Mouse (Mus musculus) midbrain, postnatal 0 days (tissue): ENCODE results near the gene Gpr4. TPM values are rescaled to one million over a fixed set of nuclear protein-coding genes. Genes with fewer than 3 reads are reported as not detected.

Source experiments
- ATAC-seq: fragments of 200-750 bp; cut with Nextera tagmentation; 2 replicates; pipeline ENCODE4 v1.8.0; 2017; ENCODE audit warnings: moderate number of reproducible peaks, mild to moderate bottlenecking, moderate TSS enrichment, moderate library complexity; ENCODE audit not compliant: low FRiP score
- DNase-seq: peaks from one replicate; pipeline ENCODE4 v3.0.0-alpha.2; 2015; ENCODE audit warnings: low spot score
- H3K27ac ChIP-seq: fragments of 300-500 bp; sonication (generic); 2 replicates; pipeline ENCODE4 v1.5.1; 2014; ENCODE audit warnings: low read depth, mild to moderate bottlenecking, low read length, mixed read lengths
- H3K27me3 ChIP-seq: fragments of 300-500 bp; sonication (generic); 2 replicates; pipeline ENCODE4 v1.6.1; 2014; ENCODE audit warnings: low read length, control low read depth, mixed read lengths; ENCODE audit not compliant: insufficient read depth
- H3K36me3 ChIP-seq: fragments of 300-500 bp; sonication (generic); 2 replicates; pipeline ENCODE4 v1.6.1; 2014; ENCODE audit warnings: low read length, control low read depth, mixed read lengths; ENCODE audit not compliant: insufficient read depth
- H3K4me1 ChIP-seq: fragments of 300-500 bp; sonication (generic); 2 replicates; pipeline ENCODE4 v1.6.1; 2014; ENCODE audit warnings: mild to moderate bottlenecking, control low read depth, antibody characterized with exemption, low read length, mixed read lengths; ENCODE audit not compliant: insufficient read depth
- H3K4me2 ChIP-seq: fragments of 300-500 bp; sonication (generic); 2 replicates; pipeline ENCODE4 v1.6.1; 2014; ENCODE audit warnings: low read depth, mild to moderate bottlenecking, low read length, mixed read lengths; ENCODE audit not compliant: poor library complexity, severe bottlenecking
- H3K4me3 ChIP-seq: fragments of 300-500 bp; sonication (generic); 2 replicates; pipeline ENCODE4 v1.5.1; 2014; ENCODE audit warnings: low read depth, mild to moderate bottlenecking, low read length, moderate library complexity
- H3K9ac ChIP-seq: fragments of 300-500 bp; sonication (generic); replicated peaks from 2 replicates; pipeline ENCODE4 v1.6.1; 2014; ENCODE audit warnings: mild to moderate bottlenecking, low read length, moderate library complexity, mixed read lengths; ENCODE audit not compliant: poor library complexity, severe bottlenecking
- H3K9me3 ChIP-seq: fragments of 300-500 bp; sonication (generic); 2 replicates; pipeline ENCODE4 v1.6.1; 2016; ENCODE audit warnings: low read length, control low read depth
- CTCF ChIP-seq: IDR thresholded peaks from 2 replicates; pipeline ENCODE4 v1.5.1; 2016; ENCODE audit warnings: antibody characterized with exemption, mild to moderate bottlenecking
- WGBS: fragments of 180-500 bp; shearing (Covaris S2); extraction: QIAGEN DNeasy Blood & Tissue Kit; methylation state at CpG from one replicate; pipeline ENCODE4 v1.1.7; 2014; 5-methylcytosine and 5-hydroxymethylcytosine counted together
- polyA plus RNA-seq: library from polyadenylated mRNA; unstranded; fragments of >200 nt; fragmentation: Nextera tagmentation; extraction: Ambion mirVana; gene quantifications from 2 replicates; pipeline ENCODE4 v1.2.1, GENCODE M21; 2015
- total RNA-seq: library from RNA; depleted of rRNA; stranded (reverse); fragments of >200 nt; gene quantifications from 2 replicates; pipeline ENCODE4 v1.2.3, GENCODE M21; 2014

Gpr4 gene
- total and polyA plus RNA-seq, 2 experiments from 2014 or later = 4.7 to 6.2 TPM

- ATAC-seq (no peak), DNase-seq (no peak)
- H3K27ac ChIP-seq = no peak overlapping the region
- H3K4me2 ChIP-seq = no peak overlapping the region
- H3K4me1 ChIP-seq = no peaks in the 10 kb centered on the region
- no peaks in the 10 kb centered on the region for H3K27me3 ChIP-seq
- no peak for TF ChIP-seq CTCF
- no peaks in the 10 kb centered on the region for H3K9me3 ChIP-seq
- peaks cover 12% of the 10 kb centered on the region for H3K36me3 ChIP-seq
- H3K9ac ChIP-seq = no peak overlapping the region
- H3K4me3 ChIP-seq = no peak overlapping the region
- WGBS = 96% methylated on average over 1 of the region's 1 CpGs
Observed at GRCm38 (mm10) chr7:19246855-19247254, 34.5 kb downstream of the Gpr4 start.

GRCm38 (mm10) chr7:19247511-19247910, 35.2 kb downstream of the Gpr4 start:
- peaks cover 12% of the 10 kb centered on the region for H3K36me3 ChIP-seq
- no peak overlapping the region for H3K4me3 ChIP-seq
- no peak for TF ChIP-seq CTCF
- no peaks in the 10 kb centered on the region for H3K27me3 ChIP-seq
- DNase-seq (no peak), ATAC-seq (no peak)
- WGBS = 82% methylated on average over 2 of the region's 2 CpGs
- no peak overlapping the region for H3K9ac ChIP-seq
- H3K4me1 ChIP-seq = no peaks in the 10 kb centered on the region
- no peak overlapping the region for H3K27ac ChIP-seq
- no peaks in the 10 kb centered on the region for H3K9me3 ChIP-seq
- no peak overlapping the region for H3K4me2 ChIP-seq

GRCm38 (mm10) chr7:19252078-19252477, 39.7 kb downstream of the Gpr4 start:
- no peak overlapping the region for H3K9ac ChIP-seq
- H3K4me3 ChIP-seq = no peak overlapping the region
- no peak overlapping the region for H3K4me2 ChIP-seq
- H3K27me3 ChIP-seq = no peaks in the 10 kb centered on the region
- H3K9me3 ChIP-seq = no peaks in the 10 kb centered on the region
- H3K27ac ChIP-seq = no peak overlapping the region
- H3K4me1 ChIP-seq = no peaks in the 10 kb centered on the region
- ATAC-seq (no peak), DNase-seq (no peak)
- peaks cover 8% of the 10 kb centered on the region; the same call in 1 of the 2 replicates for H3K36me3 ChIP-seq
- WGBS = 81% methylated on average over 4 of the region's 4 CpGs
- no peak for TF ChIP-seq CTCF

- Histone ChIP-seq H3K27ac (no peak overlapping the region), H3K4me1 (no peaks in the 10 kb centered on the region), H3K9ac (no peak overlapping the region), H3K4me2 (no peak overlapping the region), H3K36me3 (peaks cover 19% of the 10 kb centered on the region), H3K4me3 (no peak overlapping the region), H3K27me3 (no peaks in the 10 kb centered on the region), H3K9me3 (no peaks in the 10 kb centered on the region)
- 63% methylated on average over 5 of the region's 5 CpGs for WGBS
- no peak for TF ChIP-seq CTCF
- ATAC-seq (no peak), DNase-seq (no peak)
Observed at GRCm38 (mm10) chr7:19253437-19253836, 41.1 kb downstream of the Gpr4 start.

GRCm38 (mm10) chr7:19255395-19255794, 43.1 kb downstream of the Gpr4 start:
- H3K4me3 ChIP-seq = no peak overlapping the region
- H3K9ac ChIP-seq = no peak overlapping the region
- no peak overlapping the region for H3K27ac ChIP-seq
- ATAC-seq (no peak), DNase-seq (no peak)
- no peak overlapping the region for H3K4me2 ChIP-seq
- 90% methylated on average over 17 of the region's 17 CpGs for WGBS
- H3K36me3 ChIP-seq = peaks cover 28% of the 10 kb centered on the region
- no peaks in the 10 kb centered on the region for H3K27me3 ChIP-seq
- H3K4me1 ChIP-seq = no peaks in the 10 kb centered on the region
- H3K9me3 ChIP-seq = no peaks in the 10 kb centered on the region
- no peak for TF ChIP-seq CTCF

- H3K4me2 ChIP-seq = no peak overlapping the region
- H3K9me3 ChIP-seq = no peaks in the 10 kb centered on the region
- H3K36me3 ChIP-seq = peaks cover 35% of the 10 kb centered on the region
- H3K27ac ChIP-seq = no peak overlapping the region
- H3K4me3 ChIP-seq = no peak overlapping the region
- H3K27me3 ChIP-seq = no peaks in the 10 kb centered on the region
- 91% methylated on average over 7 of the region's 7 CpGs for WGBS
- no peaks in the 10 kb centered on the region for H3K4me1 ChIP-seq
- DNase-seq (no peak), ATAC-seq (no peak)
- no peak overlapping the region for H3K9ac ChIP-seq
- no peak for TF ChIP-seq CTCF
Observed at GRCm38 (mm10) chr7:19256567-19256966, 44.2 kb downstream of the Gpr4 start.
